Mouse (Mus musculus) skeletal muscle tissue, adult 2 months (tissue): ENCODE results near the gene Tas1r1.
A peak's percentile ranks its signal among the peaks of the same experiment; 100 is the strongest.
"Not testable (repeated sequence)": the region's sequence is repeated elsewhere in the genome, so short reads cannot be mapped to it uniquely, and the experiment has no call there.

Source experiments
- DNase-seq: peaks from one replicate; pipeline ENCODE4 v3.0.0-alpha.2; 2012; ENCODE audit warnings: low read depth, low spot score

Tas1r1 gene

GRCm38 (mm10) chr4:152044609-152045008 lies 6.2 kb upstream of the Tas1r1 start:
- no peak for DNase-seq

DNA sequence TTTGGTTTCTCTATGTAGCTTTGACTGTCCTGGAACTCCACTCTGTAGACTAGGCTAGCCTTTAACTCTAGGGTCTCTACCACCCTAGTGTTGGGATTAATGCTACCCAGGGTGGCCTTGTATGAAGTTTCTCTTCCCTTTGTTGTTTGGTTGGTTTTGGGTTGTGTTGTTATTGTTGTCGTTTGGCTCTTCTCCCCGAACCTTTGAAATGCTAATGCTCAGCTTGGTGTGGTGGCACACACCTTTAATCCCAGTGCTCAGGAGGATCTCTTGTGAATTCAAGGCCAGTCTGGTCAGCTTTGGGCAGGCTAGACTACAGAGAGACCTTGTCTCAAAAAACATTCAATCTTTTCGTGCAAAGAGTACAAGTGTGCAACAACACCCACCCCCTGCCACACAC lies 4.8 kb upstream of the Tas1r1 start:
- DNase-seq = no peak

GRCm38 (mm10) chr4:152041924-152042641 lies 3.7 kb upstream of the Tas1r1 start:
- no peak for DNase-seq

- DNase-seq = no peak
These were observed 1.5 kb upstream of the Tas1r1 start for GRCm38 (mm10) chr4:152039831-152040310.

DNA sequence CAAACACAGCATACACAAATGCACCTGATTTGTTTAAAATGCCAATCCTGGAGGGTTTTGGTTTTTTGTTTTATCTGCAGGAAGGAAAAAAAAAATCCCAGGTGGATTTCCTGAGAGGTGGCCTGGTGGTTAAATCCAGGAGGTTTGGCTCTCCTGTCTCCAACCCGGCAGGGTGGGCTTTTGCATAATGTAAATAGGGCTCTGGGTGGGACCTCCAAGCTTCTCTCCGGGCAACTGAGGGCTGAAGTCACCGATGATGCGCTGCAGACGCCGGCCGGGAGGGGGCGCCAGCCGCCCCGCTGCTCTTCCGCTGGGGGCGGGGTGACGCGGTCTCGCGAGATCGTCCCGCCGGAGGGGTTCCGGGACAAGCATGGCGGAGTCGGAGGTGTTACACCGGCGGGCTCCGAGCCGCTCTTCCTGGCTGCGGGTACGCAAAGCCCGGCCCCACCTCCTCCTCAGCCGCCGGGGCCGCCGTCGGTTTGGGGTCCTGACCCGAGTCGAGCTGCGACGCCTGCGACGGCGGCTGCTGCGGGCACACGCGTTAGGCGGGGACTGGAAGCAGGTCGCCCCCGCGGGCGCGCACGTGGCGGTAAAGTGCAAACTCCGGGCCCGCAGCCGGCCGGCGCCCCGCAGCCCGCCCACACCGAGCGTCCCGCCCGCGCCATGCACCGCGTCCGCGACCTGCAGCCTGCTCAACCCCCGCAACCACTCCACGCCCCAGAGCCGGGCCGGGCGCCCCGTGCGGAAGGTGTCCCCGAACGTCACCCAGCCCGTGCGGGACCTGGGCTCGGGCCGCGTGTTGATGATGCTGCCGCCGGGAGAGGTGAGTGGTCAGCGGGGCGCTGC lies 840 bp upstream of the Tas1r1 start, which contains the start of gene Nol9:
Gene Nol9, plus strand, starts transcription at position 337 of the 846 bp plus-strand sequence.
- peak; percentile 90 for DNase-seq

DNA sequence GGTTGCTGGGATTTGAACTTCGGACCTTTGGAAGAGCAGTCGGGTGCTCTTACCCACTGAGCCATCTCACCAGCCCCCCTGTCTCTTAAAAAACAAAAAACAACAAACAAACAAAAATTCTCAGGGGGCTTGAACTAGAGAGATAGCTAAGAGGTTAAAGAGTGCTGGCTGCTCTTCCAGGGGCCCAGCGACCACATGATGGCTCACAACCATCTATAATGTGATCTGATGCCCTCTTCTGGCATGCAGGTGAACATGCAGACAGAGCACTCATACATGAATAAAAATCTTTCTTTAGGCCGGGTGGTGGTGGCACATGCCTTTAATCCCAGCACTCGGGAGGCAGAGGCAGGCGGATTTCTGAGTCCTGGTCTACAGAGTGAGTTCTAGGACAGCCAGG lies 1.9 kb downstream of the Tas1r1 start:
- DNase-seq = not testable (repeated sequence)

DNA sequence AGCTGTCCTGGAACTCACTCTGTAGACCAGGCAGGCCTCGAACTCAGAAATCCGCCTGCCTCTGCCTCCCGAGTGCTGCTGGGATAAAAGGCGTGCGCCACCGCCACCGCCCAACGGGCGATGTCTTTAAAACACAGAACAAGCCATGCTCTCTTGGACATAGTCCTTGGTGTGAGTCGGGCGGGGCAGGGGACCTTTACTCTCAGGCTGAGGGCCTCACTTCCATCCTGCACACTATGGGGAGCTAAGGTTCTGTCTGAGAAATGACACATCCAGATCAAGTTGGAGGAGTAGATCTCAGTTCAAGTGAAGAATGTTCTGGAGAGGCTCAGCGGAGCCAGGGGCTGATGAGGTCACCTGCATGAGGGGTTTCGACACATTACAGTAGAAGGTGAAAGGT lies 5.4 kb downstream of the Tas1r1 start:
- DNase-seq = no peak

DNA sequence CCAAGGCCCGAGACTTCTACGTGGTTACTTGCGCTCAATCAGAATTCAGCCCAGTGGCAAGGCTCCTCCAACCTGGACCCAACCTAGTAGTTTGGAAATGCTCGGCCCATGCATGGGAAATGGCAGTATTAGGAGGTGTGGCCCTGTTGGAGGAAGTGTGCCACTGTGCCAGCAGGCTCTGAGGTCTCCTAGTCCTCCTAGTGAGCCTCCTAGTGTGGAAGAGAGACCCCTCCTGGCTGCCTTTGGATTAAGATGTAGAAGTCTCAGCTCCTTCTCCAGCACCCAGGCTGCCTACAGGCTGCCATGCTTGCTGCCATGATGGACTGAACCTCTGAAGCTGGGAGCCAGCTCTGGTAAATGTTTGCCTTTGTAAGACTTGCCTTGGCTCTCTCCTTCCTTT lies 8.4 kb downstream of the Tas1r1 start:
- DNase-seq = no peak

DNA sequence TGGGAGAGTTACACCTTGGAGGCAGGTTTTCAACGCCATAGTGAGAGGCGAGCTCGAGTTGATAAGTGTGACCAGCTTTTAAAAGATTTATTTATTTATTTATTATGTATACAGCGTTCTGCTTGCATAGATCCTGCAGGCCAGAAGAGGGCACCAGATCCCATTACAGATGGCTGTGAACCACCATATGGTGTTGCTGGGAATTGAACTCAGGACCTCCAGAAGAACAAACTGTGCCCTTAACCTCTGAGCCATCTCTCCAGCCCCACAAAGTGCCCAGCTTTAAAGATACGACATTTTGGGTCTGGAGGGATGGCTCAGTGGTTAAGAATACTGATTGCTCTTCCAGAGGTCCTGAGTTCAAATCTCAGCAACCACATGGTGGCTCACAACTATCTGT lies 9.3 kb downstream of the Tas1r1 start:
- no peak for DNase-seq

DNA sequence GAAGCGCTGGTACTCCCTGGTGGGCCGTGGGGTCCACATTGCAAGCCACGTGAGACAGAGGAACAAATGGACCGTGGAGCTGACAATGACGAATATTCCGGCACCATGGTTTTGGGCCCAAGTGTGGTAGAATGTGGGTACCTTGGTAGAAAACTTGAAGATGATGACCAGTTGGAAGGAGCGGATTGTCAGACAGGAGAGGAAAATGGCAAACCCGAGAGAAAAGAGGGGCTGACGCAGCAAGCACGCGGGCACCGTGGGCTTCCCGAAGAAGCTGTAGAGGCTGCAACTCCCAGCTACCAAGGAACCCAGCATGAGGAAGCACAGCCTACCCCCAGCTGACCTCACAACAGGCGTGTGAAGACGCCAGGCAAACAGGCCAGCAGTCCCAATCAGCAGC lies 9.9 kb downstream of the Tas1r1 start:
- DNase-seq = no peak

GRCm38 (mm10) chr4:152027524-152027923 lies 10.8 kb downstream of the Tas1r1 start, which contains the start of gene Zbtb48:
Gene Zbtb48 (minus strand): TSS chr4:152027671.
- DNase-seq = peak; percentile 91

DNA sequence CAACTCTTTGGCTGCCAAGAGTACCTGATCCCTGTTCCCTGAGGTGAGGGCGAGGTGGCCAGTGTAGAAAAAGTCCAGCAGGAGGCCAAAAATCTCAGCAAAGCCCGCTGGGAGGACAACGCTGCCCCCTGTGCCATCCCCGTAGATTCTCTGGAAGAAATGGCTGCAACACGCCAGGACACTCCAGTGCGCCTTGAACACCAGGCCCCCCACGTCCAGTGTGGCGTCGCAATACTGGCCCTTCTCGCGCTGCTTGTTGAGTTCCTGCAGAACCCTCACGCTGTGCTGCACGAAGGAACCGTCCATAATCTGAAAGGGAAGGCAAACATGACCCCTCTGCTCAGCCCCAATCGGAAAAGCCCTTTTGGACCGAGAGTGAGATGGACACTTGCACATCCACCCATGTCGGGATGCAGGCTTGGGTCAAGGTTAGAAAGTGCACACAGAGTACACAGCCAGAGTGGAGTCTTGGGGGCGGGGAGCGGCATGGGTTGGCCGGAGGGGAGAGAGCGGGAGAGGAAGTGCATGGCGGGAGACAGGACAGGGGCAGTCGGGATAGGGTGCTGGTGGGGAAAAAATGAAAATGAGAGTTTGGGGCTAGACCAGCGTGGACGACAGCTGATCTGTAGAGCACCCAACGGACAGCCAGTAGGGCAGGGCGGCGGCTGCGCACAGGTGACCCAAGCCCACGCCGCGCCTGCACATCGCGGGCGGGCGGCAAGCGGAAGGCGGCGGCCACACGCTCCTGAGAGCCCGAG lies 11.4 kb downstream of the Tas1r1 start:
- no peak for DNase-seq

DNA sequence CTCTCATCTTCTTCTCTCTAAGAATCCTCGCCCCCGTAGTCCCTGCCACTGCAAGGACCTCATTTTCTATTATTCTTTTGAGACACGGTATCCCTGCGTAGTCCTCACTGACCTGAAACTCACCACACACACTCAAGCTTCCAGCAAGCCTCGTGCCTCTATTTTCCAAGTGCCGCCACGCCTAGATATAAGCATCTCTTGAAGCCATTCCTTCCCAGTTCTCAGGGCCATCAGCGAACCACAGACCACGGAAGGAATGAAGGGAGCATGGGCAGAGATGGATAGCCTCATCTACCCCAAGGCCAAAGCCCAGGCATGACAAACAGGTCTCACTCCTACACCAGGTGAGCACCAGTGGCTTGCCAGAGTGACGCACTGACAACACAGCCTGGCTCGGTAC lies 13.8 kb downstream of the Tas1r1 start:
- no peak for DNase-seq

DNA sequence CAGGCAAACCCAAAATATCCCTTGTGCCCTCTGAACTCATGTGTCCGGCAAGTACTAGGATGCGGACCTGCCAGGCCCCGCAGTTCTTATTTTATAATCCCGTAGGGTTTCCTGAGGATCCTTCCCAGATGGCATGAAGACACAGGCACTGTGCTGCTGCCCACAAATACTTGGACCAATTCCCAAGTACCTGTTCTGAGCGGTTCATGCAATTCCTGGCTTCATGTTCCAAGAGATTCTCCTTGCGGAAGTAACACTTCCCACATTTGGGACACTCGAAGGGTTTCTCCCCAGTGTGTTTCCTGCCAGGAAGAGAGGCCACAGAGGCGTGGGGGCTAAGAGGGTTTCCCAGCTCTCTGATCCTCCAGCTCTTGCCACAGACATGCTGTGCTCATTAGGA lies 15.9 kb downstream of the Tas1r1 start:
- DNase-seq = no peak

DNA sequence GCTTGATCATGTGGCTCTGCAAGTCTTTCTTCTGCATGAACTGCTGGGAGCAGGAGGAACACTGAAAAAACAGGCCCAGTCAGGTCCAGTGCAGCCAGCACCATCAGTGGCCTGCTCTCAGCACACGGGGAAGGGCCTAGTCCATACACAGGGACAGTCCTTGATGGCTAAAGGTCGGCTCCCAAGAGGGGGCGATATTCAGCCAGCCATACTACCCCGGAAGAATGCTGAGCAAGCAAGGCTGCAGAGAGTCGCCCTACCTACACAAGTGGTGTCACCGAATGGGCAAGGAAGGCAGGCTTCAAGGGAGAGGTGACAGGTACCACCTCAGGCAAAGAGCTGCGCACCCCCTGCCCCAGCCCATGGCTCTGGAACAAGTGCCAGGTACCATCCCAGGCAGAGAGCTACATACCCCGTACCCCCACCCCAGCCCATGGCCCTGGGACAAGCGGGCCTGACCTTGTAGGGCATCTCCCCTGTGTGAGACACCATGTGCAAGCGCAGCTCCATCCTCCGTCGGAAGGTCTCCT lies 16.7 kb downstream of the Tas1r1 start:
- DNase-seq = no peak

DNA sequence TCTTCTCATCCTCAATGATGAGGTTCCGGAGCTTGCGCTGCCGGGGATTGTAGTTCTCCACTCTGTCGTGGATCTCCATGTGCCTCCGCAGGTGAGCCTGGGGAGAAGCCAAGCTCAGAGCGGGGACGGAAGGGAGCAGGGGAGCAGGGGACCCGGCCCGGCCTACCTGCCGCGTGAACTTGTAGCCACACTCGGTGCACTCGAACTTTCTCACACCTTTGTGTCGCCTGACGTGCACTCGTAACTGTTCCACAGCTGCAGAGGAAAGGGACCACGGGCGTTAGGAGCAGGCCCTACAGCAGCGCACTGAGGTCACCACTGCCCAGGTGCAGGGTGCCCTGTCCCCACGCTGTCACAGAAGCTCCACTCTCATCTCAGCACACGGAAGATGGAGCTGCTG lies 18.3 kb downstream of the Tas1r1 start:
- no peak for DNase-seq

DNA sequence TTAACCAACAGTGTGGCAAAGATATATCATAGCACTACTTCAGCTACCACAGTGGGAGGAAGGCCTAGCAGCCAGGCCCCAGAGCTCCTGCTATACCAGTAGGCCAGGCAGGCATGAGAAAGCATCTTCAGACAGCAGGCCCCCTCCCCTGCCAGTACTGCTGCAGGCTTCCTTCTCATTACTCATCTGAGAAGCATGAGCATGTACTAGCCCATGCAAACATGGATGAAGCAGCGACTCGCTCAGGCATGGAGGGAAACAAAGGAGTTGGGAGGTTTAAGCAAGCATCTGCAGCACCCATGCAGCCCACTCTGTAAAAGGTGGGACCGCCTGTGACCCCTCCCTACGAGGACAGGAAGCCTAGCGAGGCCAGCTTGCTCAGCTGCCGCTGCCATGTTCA lies 19.3 kb downstream of the Tas1r1 start:
- DNase-seq = no peak

DNA sequence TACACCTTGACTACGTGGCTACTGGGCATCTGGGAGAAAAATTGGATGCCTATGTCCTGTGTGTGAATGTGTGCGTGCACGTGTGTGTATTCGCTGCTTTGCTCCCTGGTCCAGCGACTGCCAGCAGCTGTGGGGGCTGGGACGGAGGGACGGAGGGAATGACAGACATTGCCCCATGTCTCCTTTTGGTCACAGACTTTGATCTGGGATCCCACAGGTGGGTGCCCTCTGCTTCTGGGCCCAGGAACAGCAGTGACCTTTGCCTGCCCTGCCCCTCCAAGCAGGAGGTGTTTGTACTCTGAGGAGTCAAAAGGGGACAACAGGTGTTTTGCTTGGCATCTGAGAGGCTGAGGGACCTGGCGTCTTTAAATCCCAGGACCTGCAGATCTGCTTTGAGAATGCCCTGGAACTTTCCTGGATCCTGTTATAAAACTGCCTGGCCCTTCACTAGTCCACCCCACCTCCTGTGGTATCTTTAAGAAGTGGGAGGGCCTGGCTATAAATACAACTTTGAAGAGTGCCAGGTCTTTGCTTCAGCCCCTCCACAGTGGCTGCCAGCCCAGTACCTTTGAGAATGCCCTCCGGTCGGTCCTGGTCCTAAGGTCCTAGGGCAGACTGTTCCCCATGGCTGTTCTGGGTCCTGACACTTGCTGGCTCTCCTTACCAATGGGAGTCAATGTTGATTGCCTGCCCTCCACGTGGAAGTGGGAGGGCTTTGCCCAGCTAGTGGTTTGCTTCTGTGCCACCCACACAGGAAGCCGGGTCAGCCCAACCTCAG lies 25.1 kb downstream of the Tas1r1 start:
- peak; percentile 76 for DNase-seq

GRCm38 (mm10) chr4:152012109-152012508 lies 26.3 kb downstream of the Tas1r1 start:
- DNase-seq = no peak

- DNase-seq = no peak
These were observed 27.1 kb downstream of the Tas1r1 start for GRCm38 (mm10) chr4:152011171-152011760.
